Mouse (Mus musculus) retina, postnatal 7 days (tissue): ENCODE measurements at regions not wholly inside any gene's neighbourhood (a gene's known extent, or its start where the extent isn't known, plus 50 kb on each side); places are given as distances from the start of the nearest gene placed in this dataset.

Experiments used
- DNase-seq: peaks from one replicate; pipeline ENCODE4 v3.0.0-alpha.2; 2012; ENCODE audit warnings: low read depth, low spot score

DNA sequence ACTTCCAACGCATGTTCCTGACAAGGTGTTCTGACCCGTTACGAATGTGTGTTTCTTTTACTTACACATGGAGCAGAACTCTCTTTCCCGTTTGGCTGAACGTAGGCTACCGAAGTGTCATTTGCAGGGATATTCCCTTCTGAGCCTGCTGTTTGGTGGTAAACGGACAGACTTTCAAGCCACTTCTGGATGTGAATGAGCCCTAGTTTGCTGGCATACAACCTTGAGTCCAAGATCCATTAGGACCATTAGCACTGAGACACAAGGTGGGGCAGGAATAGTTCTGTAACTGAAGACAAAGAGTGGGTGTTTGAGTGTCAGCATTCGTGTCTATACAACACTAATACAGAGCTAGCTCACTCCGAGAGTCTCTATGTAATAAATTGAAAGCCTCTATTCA is 113.3 kb upstream of the Rmdn2 start:
- DNase-seq, result no peak

DNA sequence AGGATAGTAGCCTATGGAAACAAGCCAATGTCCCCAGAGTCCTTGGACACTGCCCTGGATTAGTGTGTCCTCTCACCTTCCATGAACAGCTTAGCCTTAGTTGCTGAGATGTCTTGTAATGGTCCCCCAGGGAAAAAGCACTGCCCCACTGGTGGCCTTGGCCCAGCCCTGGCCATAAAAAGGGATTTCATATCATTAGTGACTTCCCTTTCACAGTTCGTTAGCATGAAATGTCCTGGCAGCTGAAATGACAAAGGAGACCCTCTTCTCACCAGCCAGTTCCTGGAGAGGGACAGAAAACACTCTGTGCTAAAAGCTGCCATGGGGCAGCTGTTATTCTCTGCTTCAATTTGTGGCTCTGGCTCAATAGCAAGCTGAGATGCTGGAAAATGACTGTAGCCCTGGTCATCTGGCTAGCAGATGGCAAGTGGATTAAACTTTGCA is 110.6 kb upstream of the Rmdn2 start:
- DNase-seq, result no peak

DNA sequence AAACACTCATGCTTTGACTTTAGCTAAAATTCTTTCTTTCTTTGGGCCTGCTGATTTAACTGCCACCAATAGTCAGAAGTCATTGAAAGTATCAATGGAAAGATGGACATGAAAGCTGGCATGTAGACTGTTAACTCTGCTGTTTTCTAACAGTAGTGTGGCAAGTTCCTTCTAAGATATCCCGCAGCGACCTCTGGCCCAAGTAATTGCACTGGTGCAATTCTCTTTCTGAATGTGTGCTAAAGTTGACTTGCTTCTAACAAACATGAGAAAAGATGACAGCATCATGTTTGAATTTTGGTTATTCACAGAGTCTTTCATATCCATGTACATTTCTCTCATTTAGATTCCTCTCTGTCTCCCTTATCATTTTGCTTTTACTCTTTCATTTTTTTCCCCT is 109.7 kb upstream of the Rmdn2 start:
- DNase-seq, result no peak

DNA sequence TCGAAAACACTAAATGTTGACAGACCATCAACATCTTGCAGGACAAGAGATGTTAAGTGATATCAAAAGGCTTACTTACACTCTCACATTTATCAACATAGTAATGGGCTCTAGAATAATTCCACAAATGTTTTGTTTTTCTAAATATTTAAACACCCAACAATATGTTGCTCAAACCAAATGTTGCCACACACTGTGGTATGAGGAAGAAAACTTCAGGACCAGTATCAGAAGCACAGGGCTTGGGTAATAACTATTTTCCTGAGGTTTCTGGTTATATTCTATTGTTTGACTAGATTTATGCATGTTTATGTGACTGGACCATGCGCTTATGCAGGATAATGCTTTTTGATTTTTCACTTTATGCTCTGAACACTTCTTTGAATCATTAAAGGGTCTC is 108.6 kb upstream of the Rmdn2 start:
- DNase-seq, result no peak

DNA sequence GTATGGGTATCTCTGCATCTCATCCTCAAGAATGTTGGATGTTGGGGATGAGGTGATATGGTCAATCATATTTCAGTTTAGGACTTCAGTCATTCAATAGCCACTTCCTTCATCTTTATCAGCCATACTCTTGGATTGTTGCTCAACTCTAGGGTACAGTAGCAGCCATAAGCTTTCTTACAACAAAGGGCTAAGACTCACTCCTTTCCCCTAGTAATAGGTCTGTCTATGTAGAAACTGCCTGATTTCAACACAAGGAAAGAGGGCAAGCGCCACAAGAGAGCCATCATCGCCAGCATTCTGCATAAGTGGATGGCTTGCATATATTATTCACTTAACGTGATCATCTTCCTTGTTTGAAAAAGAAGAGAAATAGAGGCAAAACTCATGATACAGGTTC is 107.5 kb upstream of the Rmdn2 start:
- DNase-seq, result no peak

DNA sequence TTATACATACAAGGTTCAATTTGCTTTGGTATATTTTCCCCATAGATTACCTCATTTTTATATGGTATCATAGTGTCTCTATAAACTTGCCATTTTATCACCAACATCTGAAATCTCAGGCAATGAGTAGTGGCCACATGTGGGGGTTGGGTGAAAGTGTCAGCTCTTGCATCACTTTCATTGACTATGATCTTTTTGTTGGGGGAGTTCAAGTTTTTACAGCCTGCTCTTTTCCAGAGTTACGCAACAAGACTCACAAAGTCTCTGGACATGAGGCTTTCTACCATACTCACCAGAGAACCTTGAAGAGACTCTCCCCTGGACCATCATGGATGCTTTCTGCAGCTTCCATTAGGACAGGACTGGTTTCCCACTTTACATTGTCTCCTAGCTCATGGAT is 106.1 kb upstream of the Rmdn2 start:
- no peak for DNase-seq

DNA sequence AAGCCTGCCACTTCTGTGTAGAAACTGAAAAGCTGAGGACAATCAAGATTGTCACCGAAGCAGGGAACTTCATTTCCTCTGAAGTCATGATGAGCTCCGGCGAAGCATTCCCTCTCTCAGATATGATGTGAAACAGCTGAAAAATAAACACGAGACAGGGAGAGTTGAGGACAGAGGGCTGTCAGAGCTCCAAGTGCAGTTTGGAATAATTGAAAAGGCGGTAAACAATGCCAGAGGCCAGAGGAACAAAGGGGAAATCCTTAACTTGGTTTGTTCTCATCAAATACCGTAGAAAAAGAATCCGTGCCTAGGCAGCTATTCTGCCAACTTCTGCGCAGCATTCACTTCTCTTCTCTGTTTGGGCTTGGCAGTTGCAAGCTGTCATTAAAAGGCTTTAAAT is 102.4 kb upstream of the Rmdn2 start:
- no peak for DNase-seq

DNA sequence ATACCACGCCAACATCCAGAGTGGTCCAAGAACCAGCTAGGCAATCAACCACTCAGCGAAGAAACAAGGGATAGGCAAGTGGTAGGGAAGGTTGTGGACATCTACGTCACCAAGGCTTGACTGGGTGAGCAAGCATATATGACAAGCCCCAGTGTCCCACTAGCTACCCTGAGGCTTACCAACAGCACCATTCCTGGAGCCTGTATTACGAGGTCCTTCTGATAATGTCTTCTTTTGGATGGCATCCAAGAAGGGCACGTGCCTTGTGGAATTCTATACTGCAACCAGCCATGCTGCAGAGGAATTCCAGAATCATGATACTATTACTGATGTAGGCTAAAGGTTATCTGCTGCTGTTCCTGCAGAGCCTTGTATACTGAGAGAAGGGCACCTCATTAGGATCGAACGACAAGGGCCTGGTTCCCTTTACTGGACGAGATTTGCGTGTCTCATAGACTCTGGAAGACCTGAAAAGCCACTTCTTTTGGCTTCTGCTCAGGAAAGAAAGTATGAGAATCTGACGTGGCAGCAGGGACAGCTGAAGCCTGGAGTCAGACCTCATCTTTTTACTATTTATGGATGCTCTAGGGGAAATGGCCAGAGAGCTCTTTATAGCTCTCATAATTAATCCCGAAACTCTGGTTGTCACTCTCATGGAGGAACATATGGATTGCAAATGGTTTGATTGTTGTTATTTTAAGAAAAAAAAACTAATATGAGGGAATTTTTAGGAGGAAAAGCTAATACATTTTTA is 101.5 kb upstream of the Rmdn2 start:
- DNase-seq, result no peak

DNA sequence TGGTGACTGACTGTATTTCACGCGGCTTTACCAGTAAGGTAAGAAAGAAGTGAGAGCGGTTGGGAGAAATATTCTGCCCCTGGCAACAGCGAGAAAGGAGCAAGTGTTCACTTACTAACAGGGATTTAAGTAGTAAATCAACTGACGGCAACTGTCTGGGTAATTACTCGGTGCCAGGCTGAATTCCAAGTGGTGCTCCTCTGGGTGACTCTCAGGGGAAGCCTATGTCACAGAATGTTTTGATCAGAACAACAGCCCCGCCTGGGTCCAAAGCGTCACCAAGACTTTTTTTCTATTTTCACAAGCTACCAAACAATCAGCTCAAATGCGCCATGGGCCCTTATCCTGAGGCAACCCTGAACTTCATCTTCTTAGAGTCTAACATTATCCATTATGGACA is 100.4 kb upstream of the Rmdn2 start:
- DNase-seq, result no peak

DNA sequence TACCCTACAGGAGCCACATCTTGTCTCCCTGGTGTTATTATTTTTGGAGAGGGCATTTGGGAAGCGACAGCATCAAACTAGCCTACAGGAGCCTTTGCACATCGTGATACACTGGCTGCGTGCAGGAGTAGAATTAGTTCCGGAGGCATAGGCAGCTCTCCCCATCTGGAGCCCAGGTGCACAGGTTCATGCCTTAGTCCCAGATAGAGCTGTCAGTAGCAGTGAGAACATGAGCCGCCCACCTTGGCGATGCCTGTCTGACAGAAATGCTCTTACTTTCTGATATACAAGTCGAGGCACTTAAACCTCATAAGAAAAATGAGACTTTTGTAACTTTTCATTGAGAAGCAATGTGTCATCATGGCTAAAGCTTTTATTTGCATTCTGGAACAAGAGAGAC is 97.6 kb upstream of the Rmdn2 start:
- DNase-seq, result no peak

DNA sequence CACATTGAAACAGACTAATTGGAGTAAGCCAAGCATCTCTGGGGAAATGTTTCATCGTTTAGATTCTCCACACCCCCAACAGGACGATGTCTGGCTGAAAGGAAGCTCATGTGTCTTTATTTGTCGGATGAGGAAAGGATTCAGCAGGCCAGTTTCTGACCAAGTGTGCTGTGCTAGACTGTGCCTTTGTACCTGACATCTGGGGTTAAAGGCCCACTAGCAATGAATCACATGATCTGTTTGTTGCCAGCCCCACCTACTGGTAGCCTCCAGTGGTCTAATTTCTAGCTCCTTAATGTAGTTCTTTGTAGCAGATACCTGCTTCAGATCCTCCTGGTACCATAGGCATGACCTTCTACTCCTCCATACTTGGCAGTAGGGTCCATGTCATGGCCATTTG is 93.5 kb upstream of the Rmdn2 start:
- DNase-seq, result no peak

DNA sequence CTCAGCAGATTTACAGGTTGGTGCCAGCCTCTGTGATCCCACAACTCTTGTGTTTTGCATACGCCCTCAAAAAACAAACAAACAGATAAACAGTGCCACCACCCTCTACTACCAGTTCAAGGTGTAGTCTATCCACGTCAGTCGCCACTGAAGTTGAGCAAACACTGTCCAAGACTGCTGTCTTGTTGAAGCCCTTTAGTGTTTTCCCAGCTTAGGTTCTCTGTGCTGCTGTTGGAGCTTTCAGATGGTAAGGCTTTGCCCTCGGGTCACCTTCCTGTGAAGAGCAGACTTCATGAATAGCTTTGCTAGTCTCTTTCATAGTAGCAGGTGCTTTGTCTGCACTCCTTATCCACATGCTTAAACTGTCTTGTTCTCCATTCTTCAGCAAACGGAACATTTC is 93.0 kb upstream of the Rmdn2 start:
- DNase-seq, result no peak

DNA sequence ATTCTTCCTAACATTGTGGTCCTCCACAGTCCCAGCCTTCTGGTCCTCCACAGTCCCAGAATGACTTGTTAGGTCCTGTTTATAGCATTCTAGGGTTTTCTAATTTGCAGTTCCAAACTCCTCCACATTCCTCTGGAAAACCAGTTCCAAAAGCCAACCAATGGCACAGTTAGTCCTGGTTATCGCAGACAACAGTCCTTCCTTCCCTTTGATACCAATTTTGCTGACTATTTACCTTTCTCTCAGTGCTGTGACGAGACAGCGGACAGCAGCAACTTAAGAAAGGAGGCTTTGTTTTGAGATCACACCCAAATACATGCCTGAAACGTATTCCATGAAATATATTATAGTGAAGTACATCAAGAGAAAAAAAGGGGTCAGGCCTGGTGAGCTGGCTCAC is 92.3 kb upstream of the Rmdn2 start:
- DNase-seq, result no peak

DNA sequence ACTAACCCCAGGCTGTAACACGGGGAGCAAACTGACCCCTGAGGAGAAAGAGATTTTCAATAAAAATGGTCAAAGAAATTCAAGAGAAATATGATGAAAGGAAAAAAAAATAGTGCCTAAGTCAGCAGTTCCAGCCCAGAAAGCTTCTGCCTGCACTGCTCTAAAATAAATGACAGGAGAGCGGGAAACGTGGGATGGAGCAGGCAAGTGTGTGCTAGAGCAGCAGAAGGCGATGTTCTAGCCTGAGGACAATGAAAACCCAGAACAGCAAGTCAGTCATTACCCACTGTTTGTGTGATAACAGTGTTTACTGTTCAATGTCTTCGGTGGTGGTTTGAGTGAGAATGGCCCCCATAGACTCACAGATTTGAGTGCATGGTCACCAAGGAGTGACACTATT is 91.4 kb upstream of the Rmdn2 start:
- DNase-seq, result no peak

DNA sequence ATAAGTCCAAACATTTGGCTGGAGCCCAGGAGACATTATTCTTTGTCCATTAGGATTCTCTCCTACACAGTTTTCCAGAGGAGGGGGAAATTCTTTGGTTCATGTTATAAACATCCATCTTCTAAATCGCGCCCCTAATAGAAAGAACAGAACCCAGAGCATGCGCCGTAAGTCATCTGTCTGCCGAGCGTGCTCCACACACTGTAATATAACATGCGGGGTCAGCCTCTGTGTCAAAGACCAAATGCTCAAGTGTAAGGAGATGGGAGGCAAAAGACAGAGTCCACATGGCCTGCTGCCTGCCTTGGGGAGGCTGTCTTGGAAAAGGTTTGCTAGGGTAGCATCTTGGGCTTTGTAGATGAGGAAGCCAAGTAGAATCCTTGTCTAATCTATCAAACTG is 90.0 kb upstream of the Rmdn2 start:
- DNase-seq, result no peak

DNA sequence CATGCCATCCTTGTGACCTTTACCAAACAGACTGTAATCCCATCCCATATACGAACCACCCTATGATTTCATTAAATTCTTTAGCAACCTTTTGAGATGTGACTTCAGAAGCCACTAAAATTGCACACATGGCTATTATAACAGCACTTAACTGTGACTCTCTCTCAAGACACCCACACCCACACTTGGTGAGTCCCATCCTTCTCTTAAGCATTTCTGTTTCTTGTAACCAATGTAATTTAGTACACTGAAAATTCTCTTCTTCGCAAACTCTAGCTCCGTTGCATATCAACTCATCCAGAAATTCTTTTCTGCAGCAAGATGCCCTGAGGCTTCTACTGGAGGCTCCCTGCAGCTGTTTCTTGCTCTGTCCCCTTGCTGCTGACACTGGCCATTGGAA is 88.4 kb upstream of the Rmdn2 start:
- DNase-seq, result no peak

DNA sequence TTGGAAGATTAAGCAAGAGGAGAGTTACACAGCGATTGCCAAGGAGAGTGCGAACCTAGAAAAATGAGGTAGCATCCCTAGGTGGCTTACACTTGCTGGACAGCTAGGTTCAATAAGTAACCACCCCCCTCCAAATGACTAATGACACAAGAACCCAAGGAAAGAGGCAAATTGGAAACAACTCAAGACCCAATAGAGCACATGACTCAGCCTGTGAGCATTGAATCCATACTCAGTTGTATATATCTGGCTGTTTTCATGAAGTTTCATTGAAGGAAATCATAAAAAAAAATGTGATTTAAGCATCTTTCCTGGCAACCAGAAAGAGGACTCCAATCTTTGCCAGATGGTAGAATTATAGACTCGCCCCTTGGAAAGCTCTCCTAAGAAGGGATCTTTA is 84.3 kb upstream of the Rmdn2 start:
- DNase-seq, result no peak

DNA sequence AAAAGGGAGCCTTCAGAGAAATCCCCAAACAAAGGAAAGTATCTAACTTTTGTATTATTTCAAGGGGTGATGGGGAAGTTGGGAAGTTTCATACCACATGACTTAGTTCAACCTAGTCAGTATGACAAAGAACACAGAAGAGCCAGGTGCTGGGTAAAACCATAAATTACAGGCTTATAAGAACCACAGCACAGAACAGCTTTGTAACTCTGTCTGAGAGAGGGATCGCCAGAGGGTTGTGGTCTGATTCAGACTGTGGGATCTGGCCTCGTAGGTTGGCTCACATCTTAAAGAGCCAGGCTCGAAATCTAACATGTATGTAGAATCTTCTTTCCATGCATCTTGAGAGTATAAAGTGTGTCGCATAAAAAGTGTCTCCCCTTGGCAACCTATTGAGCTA is 75.1 kb upstream of the Rmdn2 start:
- no peak for DNase-seq

DNA sequence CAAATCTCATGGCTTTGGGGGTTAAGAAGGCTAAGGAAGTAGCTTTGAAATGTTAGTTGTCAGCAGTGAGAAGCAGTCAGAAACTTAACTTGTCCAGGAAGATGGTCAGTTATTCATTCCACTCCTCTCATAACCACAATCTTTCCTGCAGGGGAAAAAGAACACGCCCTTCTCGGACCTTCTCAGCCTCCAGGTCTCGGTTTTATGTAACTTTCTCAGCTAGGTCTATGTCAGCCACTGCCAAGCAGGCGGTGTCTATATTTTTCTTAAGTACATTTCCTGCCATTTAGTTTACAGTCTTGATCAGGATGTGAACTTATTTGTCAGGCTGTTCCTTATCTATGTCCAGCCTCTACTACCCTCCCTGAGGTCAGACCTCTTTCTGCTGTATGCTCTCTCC is 72.9 kb upstream of the Rmdn2 start:
- DNase-seq, result no peak

DNA sequence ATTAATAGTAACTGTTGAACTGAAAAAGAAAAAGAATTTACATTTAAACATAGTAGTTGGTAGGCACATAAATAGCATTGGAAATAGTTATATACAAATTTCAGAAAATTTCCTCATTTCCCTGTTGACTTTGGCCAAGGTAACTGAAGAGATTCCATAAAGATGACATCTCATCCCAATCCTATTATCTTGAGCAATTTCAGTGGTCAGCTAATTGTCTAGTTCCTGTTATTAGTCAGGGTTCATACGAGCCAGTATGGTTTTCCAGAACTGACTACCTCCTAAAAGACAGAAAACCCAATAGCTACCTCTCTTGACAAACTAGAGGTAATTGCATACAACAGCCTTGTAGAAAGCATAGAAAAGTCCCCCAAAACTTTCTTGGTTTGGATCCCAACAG is 71.6 kb upstream of the Rmdn2 start:
- DNase-seq, result no peak

DNA sequence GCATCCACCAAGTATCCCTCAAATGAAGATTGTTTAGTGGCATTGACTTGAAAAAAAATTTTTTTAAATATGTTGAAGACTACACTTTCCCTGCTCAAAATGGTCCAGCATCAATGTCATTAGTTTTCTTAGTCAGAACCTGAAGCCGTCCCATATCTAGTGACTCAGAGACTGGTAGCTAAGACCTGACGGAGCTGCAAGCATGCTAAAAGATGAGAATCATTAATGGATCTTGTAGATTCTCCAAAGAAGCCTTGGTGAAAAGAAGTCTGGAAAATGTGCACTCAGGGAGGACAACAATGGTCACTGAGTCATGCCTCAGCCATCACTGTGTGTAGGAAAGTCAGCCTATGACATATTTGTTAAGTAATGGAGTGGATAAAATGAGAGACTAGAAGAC is 71.2 kb upstream of the Rmdn2 start:
- DNase-seq, result no peak

DNA sequence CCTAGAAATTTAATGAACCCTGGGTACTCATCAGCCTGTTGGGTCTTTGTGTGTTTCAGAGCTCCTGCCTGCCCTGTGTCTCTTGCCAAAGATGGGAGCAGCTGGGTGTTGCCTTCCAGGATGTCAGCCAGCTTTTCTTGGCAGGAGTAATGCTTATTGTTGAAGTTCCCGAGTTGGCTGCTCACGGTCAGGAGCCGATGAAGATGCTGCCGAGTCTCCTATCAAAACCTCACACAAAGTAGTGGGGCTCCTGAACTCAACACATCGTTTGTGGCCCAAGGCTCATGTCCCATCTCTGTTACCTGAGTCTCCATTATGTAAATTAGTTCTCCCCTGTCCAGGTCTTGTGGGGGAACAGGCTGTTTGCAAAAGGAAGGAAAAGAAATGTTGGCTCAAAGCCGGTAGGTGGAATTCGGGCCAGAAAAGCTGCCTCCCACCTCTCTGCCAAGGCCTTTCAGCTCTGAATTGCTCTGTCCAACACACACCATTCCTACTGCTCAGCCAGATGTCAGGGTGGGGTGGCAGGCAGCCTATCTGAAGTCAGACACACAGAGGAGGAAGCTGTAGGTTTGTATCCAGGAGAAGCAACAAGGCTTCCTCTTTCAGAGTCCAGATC is 67.6 kb upstream of the Rmdn2 start:
- DNase-seq, result no peak

DNA sequence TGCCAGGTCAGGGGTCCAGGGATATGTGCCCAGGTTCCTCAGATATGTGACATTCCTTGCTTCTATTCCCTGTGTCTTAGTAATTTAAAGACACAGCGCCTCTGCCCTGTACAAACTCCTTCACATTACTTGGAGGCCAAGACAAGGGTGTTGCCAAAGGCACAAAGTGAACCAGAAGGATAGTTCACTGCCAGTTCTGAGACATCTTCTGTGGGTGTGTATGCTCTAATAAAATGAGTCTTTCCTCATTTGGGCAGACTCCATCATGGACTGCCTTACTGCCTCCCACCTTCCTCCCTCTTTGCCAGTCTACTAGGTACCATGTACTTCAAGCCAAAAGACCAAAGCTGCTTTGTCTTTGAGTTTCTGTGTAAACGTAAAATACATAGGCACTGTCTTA is 65.8 kb upstream of the Rmdn2 start:
- DNase-seq, result no peak

DNA sequence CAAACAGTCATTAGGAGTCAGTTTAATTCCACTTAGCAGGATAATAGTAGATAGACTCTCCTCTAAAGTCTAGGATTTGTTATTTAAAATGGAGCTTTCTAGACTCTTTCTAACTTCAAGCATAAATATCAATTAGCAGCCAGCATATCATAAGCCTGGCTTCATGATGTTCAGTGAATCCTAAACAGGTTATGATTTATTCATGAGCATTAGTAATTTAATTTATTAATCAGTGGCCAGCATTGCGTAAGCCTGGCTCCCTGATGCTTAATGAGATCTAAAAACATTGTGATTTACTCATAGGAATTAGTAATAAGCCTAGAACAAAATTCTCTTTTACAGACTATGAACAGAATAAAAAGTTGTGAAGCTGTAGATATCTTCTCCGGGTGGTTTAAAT is 64.6 kb upstream of the Rmdn2 start:
- DNase-seq, result no peak
